Mouse (Mus musculus) embryonic facial prominence, embryonic 14.5 days (tissue): ENCODE data around the gene Rpp21. TPM values are rescaled to one million over a fixed set of nuclear protein-coding genes. Genes with fewer than 3 reads are reported as not detected.

Source experiments
- ATAC-seq: fragments of 200-750 bp; cut with Nextera tagmentation; 2 replicates; pipeline ENCODE4 v1.8.0; 2017; ENCODE audit warnings: low read depth, moderate number of reproducible peaks, moderate TSS enrichment
- DNase-seq: peaks from one replicate; pipeline ENCODE4 v3.0.0-alpha.2; 2015; ENCODE audit warnings: low spot score
- H3K27ac ChIP-seq: fragments of 300-500 bp; sonication (generic); replicated peaks from 2 replicates; pipeline ENCODE4 v1.5.1; 2014; ENCODE audit warnings: low read depth, mild to moderate bottlenecking, low read length, moderate library complexity
- H3K27me3 ChIP-seq: fragments of 300-500 bp; sonication (generic); replicated peaks from 2 replicates; pipeline ENCODE4 v1.6.1; 2014; ENCODE audit warnings: low read length; ENCODE audit not compliant: control insufficient read depth, insufficient read depth
- H3K36me3 ChIP-seq: fragments of 300-500 bp; sonication (generic); 2 replicates; pipeline ENCODE4 v1.6.1; 2014; ENCODE audit warnings: low read length, mixed read lengths; ENCODE audit not compliant: control insufficient read depth, insufficient read depth
- H3K4me1 ChIP-seq: fragments of 300-500 bp; sonication (generic); 2 replicates; pipeline ENCODE4 v1.6.1; 2014; ENCODE audit warnings: antibody characterized with exemption, low read length; ENCODE audit not compliant: control insufficient read depth, insufficient read depth
- H3K4me2 ChIP-seq: fragments of 300-500 bp; sonication (generic); 2 replicates; pipeline ENCODE4 v1.6.1; 2014; ENCODE audit warnings: low read depth, mild to moderate bottlenecking, low read length, moderate library complexity, mixed read lengths
- H3K4me3 ChIP-seq: fragments of 300-500 bp; sonication (generic); 2 replicates; pipeline ENCODE4 v1.5.1; 2014; ENCODE audit warnings: low read depth, mild to moderate bottlenecking, low read length
- H3K9ac ChIP-seq: fragments of 300-500 bp; sonication (generic); 2 replicates; pipeline ENCODE4 v1.6.1; 2014; ENCODE audit warnings: low read depth, mild to moderate bottlenecking, low read length, moderate library complexity, mixed read lengths
- H3K9me3 ChIP-seq: fragments of 300-500 bp; sonication (generic); 2 replicates; pipeline ENCODE4 v1.6.1; 2016; ENCODE audit warnings: low read length; ENCODE audit not compliant: control insufficient read depth
- WGBS: fragments of 180-500 bp; shearing (Covaris S2); extraction: QIAGEN DNeasy Blood & Tissue Kit; methylation state at CpG from one replicate; pipeline ENCODE4 v1.1.7; 2014; 5-methylcytosine and 5-hydroxymethylcytosine counted together
- polyA plus RNA-seq: library from polyadenylated mRNA; unstranded; fragments of >200 nt; fragmentation: Nextera tagmentation; extraction: Ambion mirVana; gene quantifications from 2 replicates; pipeline ENCODE4 v1.2.1, GENCODE M21; 2014

The Rpp21 gene
- polyA plus RNA-seq, 1 experiment from 2014 or later, result 95.5 TPM

DNA sequence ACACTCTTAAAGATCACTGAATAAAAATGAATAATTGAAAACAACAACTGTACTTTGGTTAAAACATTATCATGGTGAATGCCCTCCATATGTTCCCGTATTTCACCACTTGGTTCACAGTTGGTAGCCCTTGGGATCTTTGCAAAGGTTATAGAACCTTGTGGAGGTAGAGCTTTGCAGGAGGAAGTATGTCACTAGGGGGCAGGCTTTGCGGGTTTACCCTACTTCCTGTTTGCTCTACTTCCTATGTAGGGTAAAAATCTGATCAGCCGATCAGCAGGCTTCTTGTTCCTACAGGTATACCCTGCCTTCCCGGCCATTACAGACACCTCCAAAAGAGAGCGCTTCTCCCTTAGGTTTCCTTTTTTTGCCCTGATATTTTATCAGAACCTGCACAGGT, 8.0 kb upstream of the Rpp21 start:
- no peak overlapping the region for H3K4me3 ChIP-seq
- DNase-seq, result no peak
- H3K27me3 ChIP-seq, result no peaks in the 10 kb centered on the region
- peaks cover 77% of the 10 kb centered on the region for H3K36me3 ChIP-seq
- no peak overlapping the region for H3K9ac ChIP-seq
- H3K9me3 ChIP-seq, result no peaks in the 10 kb centered on the region
- no peak overlapping the region for H3K4me2 ChIP-seq
- H3K27ac ChIP-seq, result no peak overlapping the region
- H3K4me1 ChIP-seq, result no peaks in the 10 kb centered on the region
- no peak for ATAC-seq
- WGBS, result 79% methylated on average over 5 of the region's 5 CpGs

DNA sequence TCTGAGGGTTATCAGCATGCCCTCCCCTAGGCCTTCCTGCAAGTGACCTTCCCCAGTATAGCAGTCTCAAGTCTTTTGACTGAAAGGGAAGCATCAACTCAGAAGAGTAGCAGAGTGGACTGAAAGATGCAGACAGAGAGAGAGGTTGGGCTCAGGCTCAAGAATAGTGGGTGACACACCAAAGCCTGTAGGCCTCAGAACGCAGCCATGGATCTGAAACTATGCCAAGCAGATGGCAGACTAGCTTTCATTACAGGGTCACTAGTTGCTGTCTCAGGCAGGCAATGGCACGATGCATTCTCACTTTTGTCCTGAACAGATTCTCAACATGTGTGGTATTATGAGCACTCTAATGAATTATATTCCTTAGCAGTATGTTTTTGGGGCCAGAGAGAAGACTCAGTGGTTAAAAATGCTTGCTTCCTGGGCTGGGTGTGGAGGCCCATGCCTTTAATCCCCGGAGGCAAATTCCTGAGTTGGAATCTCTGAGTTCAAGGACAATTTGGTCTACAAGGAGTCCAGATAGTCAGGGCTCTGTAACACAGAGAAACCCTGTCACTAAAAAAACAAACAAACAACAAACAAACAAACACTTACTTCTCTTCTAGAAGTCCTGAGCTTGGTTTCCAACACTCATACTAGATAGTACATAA, 6.5 kb upstream of the Rpp21 start:
- ATAC-seq (no peak), DNase-seq (no peak)
- Histone ChIP-seq H3K9ac (no peak overlapping the region), H3K9me3 (no peaks in the 10 kb centered on the region), H3K27me3 (no peaks in the 10 kb centered on the region), H3K4me3 (no peak overlapping the region), H3K36me3 (peaks cover 91% of the 10 kb centered on the region), H3K4me2 (no peak overlapping the region), H3K27ac (no peak overlapping the region), H3K4me1 (no peaks in the 10 kb centered on the region)
- 88% methylated on average over 3 of the region's 3 CpGs for WGBS

DNA sequence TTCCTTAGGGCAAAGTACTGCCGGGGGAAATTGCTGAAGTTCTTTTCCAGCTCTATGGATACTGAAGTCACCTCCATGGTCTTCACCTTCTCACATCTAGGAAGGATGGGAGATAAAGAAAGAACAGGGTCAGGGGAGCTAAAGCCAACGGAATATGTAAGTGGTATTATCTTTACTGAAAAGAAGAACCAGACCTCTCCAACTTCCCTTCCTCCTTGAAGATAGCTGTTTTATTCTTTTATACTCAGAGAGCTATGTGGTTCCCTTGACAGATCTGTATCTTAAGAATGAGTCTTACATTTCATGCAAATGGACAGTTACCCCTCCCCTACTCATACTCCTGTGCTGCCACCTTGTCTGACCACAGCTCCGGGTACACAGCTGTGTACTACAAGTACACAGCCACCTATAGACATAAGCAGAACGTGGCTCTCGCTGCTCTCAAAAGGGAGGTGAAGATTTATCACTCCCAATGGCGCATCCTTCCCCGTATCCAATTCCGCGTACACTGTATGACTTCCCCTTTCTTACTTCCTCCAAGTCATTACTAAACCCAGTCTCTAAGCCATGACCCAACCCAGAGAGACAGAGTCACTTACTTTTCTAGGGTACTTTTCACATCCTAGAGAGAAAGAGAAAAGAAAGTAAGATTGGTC, 3.8 kb upstream of the Rpp21 start:
- WGBS, result 95% methylated on average over 9 of the region's 9 CpGs
- no peaks in the 10 kb centered on the region for H3K27me3 ChIP-seq
- H3K4me3 ChIP-seq, result no peak overlapping the region
- no peaks in the 10 kb centered on the region for H3K9me3 ChIP-seq
- DNase-seq (no peak), ATAC-seq (no peak)
- H3K27ac ChIP-seq, result no peak overlapping the region
- H3K36me3 ChIP-seq, result peaks cover 81% of the 10 kb centered on the region
- no peak overlapping the region for H3K9ac ChIP-seq
- no peak overlapping the region for H3K4me2 ChIP-seq
- no peaks in the 10 kb centered on the region; the same call in 1 of the 2 replicates for H3K4me1 ChIP-seq

DNA sequence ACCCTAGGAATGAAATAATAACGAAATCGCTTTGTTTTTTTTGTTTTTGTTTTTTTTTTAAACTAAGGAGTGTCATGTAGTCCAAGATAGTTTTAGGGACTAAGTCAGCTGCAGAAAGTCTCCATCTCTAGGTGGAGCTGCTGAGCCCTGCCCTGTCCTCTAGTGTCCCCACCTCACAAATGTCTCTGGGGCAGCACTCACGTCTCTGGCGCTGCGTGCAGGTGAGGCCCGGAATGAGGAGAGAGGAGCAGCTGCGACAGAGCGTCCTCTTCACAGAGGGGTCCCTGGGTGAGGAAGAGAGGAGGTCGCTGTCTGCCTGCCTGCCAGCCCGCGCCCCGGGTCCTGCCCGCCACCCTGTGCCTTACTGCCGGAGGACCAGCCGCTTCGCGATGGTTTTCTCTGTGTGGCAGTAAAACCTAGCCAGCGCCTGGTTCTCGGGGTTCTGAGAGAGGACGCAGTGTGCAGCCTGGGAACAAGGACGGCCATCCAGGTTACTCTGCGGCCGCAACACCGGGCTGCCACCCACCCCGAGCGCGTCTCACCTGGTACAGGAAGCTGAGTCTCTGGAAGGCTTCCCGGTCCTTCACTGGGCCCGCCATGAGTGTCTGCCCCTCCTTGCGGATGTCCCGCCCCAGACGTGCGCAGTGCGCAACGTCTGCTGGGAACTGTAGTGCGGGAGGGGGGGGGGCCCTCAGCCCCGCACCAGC, 475 bp downstream of the Rpp21 start:
- ATAC-seq (peak; percentile 97), DNase-seq (peak; percentile 91)
- Histone ChIP-seq H3K4me1 (no peaks in the 10 kb centered on the region; the same call in 1 of the 2 replicates), H3K27me3 (peaks cover 1% of the 10 kb centered on the region; the same call in 1 of the 2 replicates), H3K4me2 (peak overlapping the region; percentile 57), H3K36me3 (peaks cover 40% of the 10 kb centered on the region), H3K9ac (peak overlapping the region; percentile 83), H3K9me3 (no peaks in the 10 kb centered on the region), H3K27ac (peak overlapping the region; percentile 80), H3K4me3 (peak overlapping the region; percentile 84)
- 0% methylated on average over 28 of the region's 37 CpGs for WGBS

DNA sequence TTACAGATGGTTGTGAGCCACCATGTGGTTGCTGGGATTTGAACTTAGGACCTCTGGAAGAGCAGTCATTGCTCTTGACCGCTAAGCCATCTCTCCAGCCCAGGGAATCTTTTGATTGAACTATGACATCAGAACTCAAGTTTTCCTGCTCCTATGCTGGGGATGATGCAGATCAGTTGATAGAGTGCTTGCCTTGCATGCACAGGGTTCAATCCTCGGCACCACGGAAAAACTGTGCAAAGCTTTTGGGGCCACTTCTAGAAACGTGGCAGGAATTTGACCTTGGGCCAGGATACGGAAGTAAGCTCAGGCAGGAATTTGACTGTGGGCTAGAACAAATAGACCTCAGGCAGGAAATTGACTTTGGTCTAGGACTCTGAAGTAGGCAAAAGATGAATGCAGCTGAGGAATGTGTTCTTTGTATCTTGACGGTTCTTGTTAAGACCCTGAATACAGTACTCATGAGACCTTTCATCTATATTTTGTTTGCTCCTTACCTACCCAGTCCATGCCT, 4.7 kb downstream of the Rpp21 start:
- H3K4me2 ChIP-seq, result no peak overlapping the region
- no peaks in the 10 kb centered on the region; the same call in 1 of the 2 replicates for H3K4me1 ChIP-seq
- no peak for DNase-seq
- ATAC-seq, result no peak
- H3K9me3 ChIP-seq, result no peaks in the 10 kb centered on the region
- no peak overlapping the region for H3K27ac ChIP-seq
- no peak overlapping the region for H3K9ac ChIP-seq
- WGBS, result 44% methylated on average over 6 of the region's 6 CpGs
- no peak overlapping the region for H3K4me3 ChIP-seq
- peaks cover 23% of the 10 kb centered on the region for H3K27me3 ChIP-seq
- H3K36me3 ChIP-seq, result no peaks in the 10 kb centered on the region

DNA sequence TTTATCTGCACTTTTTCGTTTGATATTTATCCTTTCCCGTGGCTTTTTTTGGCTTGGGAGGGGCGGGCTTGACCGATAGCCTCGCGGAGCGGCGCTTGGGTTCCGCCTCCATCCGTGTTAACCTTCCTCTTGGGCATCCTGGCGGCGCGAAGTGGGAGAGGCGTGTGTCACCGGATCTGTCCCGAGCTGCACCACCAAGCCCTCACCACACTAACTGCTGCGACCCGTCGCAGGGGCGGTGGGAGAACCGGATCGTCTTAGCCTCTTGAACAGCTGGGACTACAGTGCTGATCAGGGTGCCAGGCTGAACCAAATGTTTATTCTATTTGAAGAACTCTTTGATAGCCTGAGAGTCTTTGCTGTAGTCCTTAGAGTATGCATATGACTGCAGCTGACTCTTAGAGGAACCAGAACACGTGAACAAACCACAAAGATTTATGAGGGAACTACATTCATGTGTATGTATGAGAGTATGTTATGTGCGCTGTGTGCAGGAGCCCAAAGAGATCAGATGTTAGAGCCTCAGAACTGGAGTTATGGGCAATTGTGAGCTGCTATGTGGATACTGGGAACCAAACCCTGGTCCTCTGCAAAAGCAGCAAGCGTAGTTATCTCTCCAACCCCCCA, 5.5 kb downstream of the Rpp21 start:
- 0 out of 2 replicates have a peak, but pooled peaks have one; percentile 24 for ATAC-seq
- H3K27ac ChIP-seq, result no peak overlapping the region

DNA sequence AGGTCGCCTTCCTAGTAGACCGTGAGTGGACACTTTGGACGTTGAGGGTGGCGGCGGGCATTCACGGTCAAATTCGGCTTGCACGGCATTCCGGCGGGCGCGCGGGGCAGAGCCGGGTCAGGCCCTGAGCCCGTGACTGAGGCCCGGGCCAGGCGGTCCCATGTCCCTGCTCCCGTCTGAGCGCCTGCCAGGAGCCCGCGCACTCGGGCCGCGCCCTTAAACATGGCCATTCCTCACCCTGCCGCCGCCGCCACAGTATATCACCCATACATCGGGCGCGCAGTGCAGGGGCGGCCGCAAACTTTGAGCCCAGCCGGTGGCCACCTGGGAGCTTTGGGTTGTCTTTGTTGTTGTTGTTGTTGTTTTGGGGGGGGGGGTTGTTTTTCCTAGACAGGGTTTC, 9.0 kb downstream of the Rpp21 start:
- peaks cover 31% of the 10 kb centered on the region for H3K27me3 ChIP-seq
- H3K4me3 ChIP-seq, result no peak overlapping the region
- H3K9me3 ChIP-seq, result no peaks in the 10 kb centered on the region
- H3K4me1 ChIP-seq, result no peaks in the 10 kb centered on the region
- 33% methylated on average over 28 of the region's 33 CpGs for WGBS
- no peak overlapping the region for H3K9ac ChIP-seq
- ATAC-seq (no peak), DNase-seq (no peak)
- H3K4me2 ChIP-seq, result no peak overlapping the region
- H3K27ac ChIP-seq, result no peak overlapping the region
- no peaks in the 10 kb centered on the region for H3K36me3 ChIP-seq

More for the DNA sequence above, 5.5 kb downstream of the Rpp21 start:
- H3K9me3 ChIP-seq, result no peaks in the 10 kb centered on the region
- 11% methylated on average over 25 of the region's 25 CpGs for WGBS
- H3K4me2 ChIP-seq, result peak overlapping the region; percentile 37
- H3K4me1 ChIP-seq, result no peaks in the 10 kb centered on the region; the same call in 1 of the 2 replicates
- H3K36me3 ChIP-seq, result no peaks in the 10 kb centered on the region
- 0 out of 2 replicates have a peak overlapping the region, but pooled peaks have one; percentile 22 for H3K9ac ChIP-seq
- peak; percentile 27 for DNase-seq
- H3K4me3 ChIP-seq, result peak overlapping the region; percentile 7; the same call in 1 of the 2 replicates
- H3K27me3 ChIP-seq, result peaks cover 29% of the 10 kb centered on the region

DNA sequence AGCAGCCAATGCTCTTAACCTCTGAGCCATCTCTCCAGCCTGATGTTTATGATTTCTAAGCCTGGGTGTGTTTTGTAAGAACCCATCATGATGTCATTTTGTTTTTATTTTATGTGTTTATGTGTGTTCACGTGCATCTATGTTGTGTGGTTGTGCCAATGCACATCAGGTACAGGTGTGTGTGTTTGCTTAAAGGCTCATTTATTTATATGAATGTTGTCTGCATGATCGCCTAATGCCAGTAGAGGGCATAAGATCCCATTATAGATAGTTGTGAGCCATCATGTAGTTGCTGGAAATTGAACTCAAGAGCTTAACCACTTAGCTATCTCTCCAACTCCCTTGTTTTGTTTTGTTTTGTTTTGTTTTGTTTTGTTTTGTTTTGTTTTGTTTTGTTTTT, 12.1 kb downstream of the Rpp21 start:
- H3K4me3 ChIP-seq, result no peak overlapping the region
- no peak overlapping the region for H3K4me2 ChIP-seq
- WGBS, result 67% methylated on average over 2 of the region's 2 CpGs
- H3K9me3 ChIP-seq, result no peaks in the 10 kb centered on the region
- no peak overlapping the region for H3K9ac ChIP-seq
- DNase-seq (no peak), ATAC-seq (no peak)
- H3K4me1 ChIP-seq, result peaks cover 5% of the 10 kb centered on the region; the same call in 1 of the 2 replicates
- H3K27me3 ChIP-seq, result peaks cover 25% of the 10 kb centered on the region
- no peaks in the 10 kb centered on the region for H3K36me3 ChIP-seq
- H3K27ac ChIP-seq, result no peak overlapping the region
